Mouse (Mus musculus): ENCODE measurements around the gene Uap1l1. TPM values are rescaled to one million over a fixed set of nuclear protein-coding genes. Genes with fewer than 3 reads are reported as not detected.

Uap1l1 gene
- polyA plus RNA-seq, 1 experiment, result 2.4 TPM

- TF ChIP-seq CTCF (IDR thresholded peaks at IDR 0.05; ENCODE audit: borderline replicate concordance, extremely low read depth, insufficient read depth, insufficient read length), result peak; percentile 32; the same call in 1 of the 2 replicates
- TF ChIP-seq POLR2A (IDR thresholded peaks at IDR 0.05; ENCODE audit: borderline replicate concordance, extremely low read depth, insufficient read depth, insufficient read length, poor library complexity, severe bottlenecking), result no peak
- peak; percentile 40 for DNase-seq (ENCODE audit: low read depth)
These were observed 30.5 kb upstream of the Uap1l1 start, which contains the start of gene Entpd2 for GRCm38 (mm10) chr2:25395721-25396596. TSS of gene Entpd2 (plus strand) at chr2:25395874.

- peak; percentile 83 for DNase-seq (ENCODE audit: low read depth)
- TF ChIP-seq POLR2A (IDR thresholded peaks at IDR 0.05; ENCODE audit: borderline replicate concordance, extremely low read depth, insufficient read depth, insufficient read length, poor library complexity, severe bottlenecking) (no peak), CTCF (IDR thresholded peaks at IDR 0.05; ENCODE audit: borderline replicate concordance, extremely low read depth, insufficient read depth, insufficient read length) (no peak)
These were observed 29.1 kb upstream of the Uap1l1 start for GRCm38 (mm10) chr2:25394281-25395221.

GRCm38 (mm10) chr2:25391266-25391665 is 25.8 kb upstream of the Uap1l1 start:
- no peak for DNase-seq (ENCODE audit: low read depth)
- TF ChIP-seq POLR2A (IDR thresholded peaks at IDR 0.05; ENCODE audit: borderline replicate concordance, extremely low read depth, insufficient read depth, insufficient read length, poor library complexity, severe bottlenecking) (no peak), CTCF (IDR thresholded peaks at IDR 0.05; ENCODE audit: borderline replicate concordance, extremely low read depth, insufficient read depth, insufficient read length) (no peak)

- TF ChIP-seq POLR2A (IDR thresholded peaks at IDR 0.05; ENCODE audit: borderline replicate concordance, extremely low read depth, insufficient read depth, insufficient read length, poor library complexity, severe bottlenecking) (no peak), CTCF (IDR thresholded peaks at IDR 0.05; ENCODE audit: borderline replicate concordance, extremely low read depth, insufficient read depth, insufficient read length) (no peak)
- no peak for DNase-seq (ENCODE audit: low read depth)
These were observed 19.0 kb upstream of the Uap1l1 start for GRCm38 (mm10) chr2:25384492-25384891.

- peak; percentile 57 for DNase-seq (ENCODE audit: low read depth)
- TF ChIP-seq CTCF (IDR thresholded peaks at IDR 0.05; ENCODE audit: borderline replicate concordance, extremely low read depth, insufficient read depth, insufficient read length), result peak; percentile 69; the same call in 1 of the 2 replicates
- TF ChIP-seq POLR2A (IDR thresholded peaks at IDR 0.05; ENCODE audit: borderline replicate concordance, extremely low read depth, insufficient read depth, insufficient read length, poor library complexity, severe bottlenecking), result no peak
These were observed 11.1 kb upstream of the Uap1l1 start for GRCm38 (mm10) chr2:25376589-25376988.

GRCm38 (mm10) chr2:25373431-25373830 is 7.9 kb upstream of the Uap1l1 start:
- peak; percentile 43 for DNase-seq (ENCODE audit: low read depth)
- TF ChIP-seq POLR2A (IDR thresholded peaks at IDR 0.05; ENCODE audit: borderline replicate concordance, extremely low read depth, insufficient read depth, insufficient read length, poor library complexity, severe bottlenecking), result no peak
- no peak for TF ChIP-seq CTCF (IDR thresholded peaks at IDR 0.05; ENCODE audit: borderline replicate concordance, extremely low read depth, insufficient read depth, insufficient read length)

GRCm38 (mm10) chr2:25372644-25373391 is 7.3 kb upstream of the Uap1l1 start:
- DNase-seq (ENCODE audit: low read depth), result no peak
- TF ChIP-seq CTCF (IDR thresholded peaks at IDR 0.05; ENCODE audit: borderline replicate concordance, extremely low read depth, insufficient read depth, insufficient read length) (no peak), POLR2A (IDR thresholded peaks at IDR 0.05; ENCODE audit: borderline replicate concordance, extremely low read depth, insufficient read depth, insufficient read length, poor library complexity, severe bottlenecking) (no peak)

GRCm38 (mm10) chr2:25371764-25372643 is 6.5 kb upstream of the Uap1l1 start, which contains the start of gene Sapcd2:
TSS of gene Sapcd2 (plus strand) at chr2:25372321.
- 0 out of 2 replicates have a peak, but pooled peaks have one; percentile 11 for TF ChIP-seq POLR2A (IDR thresholded peaks at IDR 0.05; ENCODE audit: borderline replicate concordance, extremely low read depth, insufficient read depth, insufficient read length, poor library complexity, severe bottlenecking)
- TF ChIP-seq CTCF (IDR thresholded peaks at IDR 0.05; ENCODE audit: borderline replicate concordance, extremely low read depth, insufficient read depth, insufficient read length), result no peak
- DNase-seq (ENCODE audit: low read depth), result peak; percentile 97

- TF ChIP-seq POLR2A (IDR thresholded peaks at IDR 0.05; ENCODE audit: borderline replicate concordance, extremely low read depth, insufficient read depth, insufficient read length, poor library complexity, severe bottlenecking) (no peak), CTCF (IDR thresholded peaks at IDR 0.05; ENCODE audit: borderline replicate concordance, extremely low read depth, insufficient read depth, insufficient read length) (no peak)
These were observed 4.5 kb upstream of the Uap1l1 start for GRCm38 (mm10) chr2:25369996-25370395.

GRCm38 (mm10) chr2:25364761-25365090 is 756 bp downstream of the Uap1l1 start:
- DNase-seq (ENCODE audit: low read depth), result no peak
- TF ChIP-seq CTCF (IDR thresholded peaks at IDR 0.05; ENCODE audit: borderline replicate concordance, extremely low read depth, insufficient read depth, insufficient read length) (no peak), POLR2A (IDR thresholded peaks at IDR 0.05; ENCODE audit: borderline replicate concordance, extremely low read depth, insufficient read depth, insufficient read length, poor library complexity, severe bottlenecking) (no peak)

More at GRCm38 (mm10) chr2:25369996-25370395, 4.5 kb upstream of the Uap1l1 start:
- no peak for DNase-seq (ENCODE audit: low read depth)

All from brain, embryonic 14.5 days (tissue).